Mouse (Mus musculus): ENCODE results near the gene Cyp2t4.
A peak's percentile ranks its signal among the peaks of the same experiment; 100 is the strongest.

Cyp2t4 gene

DNA sequence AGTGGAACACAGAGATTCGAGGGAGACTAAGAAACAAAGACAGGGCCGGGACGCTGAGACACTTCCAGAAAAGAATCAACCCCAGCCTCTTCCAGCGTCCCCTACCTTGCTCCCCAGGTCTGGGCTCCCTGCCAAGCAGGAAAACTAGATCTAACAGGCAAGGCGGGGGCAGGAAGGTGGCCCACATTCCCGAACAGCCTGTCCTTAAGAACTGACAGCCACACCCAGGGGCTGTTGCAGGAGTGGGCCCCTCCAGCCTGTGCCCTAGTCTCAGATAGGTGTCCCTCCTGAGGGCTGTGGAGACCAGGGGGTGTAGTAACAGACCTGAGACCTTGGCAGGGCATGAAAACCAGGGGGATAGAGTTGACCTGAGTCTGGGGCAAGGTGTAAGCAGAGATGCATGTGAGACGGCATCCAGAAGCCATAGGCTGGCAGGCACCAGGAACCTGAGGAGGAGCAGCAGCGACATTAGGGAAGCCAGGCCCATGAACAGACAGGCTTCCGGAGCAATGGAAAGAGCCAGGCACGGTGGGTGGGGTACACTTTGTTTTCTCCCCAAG lies at the start of gene Cyp2t4:
Cyp2t4 (plus strand) TSS at position 510 of the 560 bp plus-strand sequence.
- DNase-seq (ENCODE audit: low spot score in 2 of 2), result no peak

DNA sequence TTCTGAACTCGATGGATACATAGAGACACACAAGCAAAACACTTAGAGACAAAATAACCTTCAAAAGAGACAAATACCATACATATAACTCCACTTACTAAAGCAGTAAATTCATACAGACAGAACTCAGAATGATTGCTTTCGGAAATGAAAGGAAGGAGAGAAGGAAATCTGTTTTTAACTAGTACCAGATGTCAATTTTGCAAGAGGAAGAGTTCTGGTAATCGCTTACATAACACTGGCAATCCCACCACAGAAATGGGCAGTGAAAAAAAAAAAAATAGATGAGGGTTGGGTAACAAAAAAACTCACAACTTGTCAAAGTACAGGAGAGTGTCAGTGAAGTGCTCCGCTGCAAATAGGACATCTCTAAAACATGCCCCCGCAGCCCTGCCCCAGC lies 48.6 kb upstream of the Cyp2t4 start:
- no peak for DNase-seq (ENCODE audit: low spot score in 2 of 2)

DNA sequence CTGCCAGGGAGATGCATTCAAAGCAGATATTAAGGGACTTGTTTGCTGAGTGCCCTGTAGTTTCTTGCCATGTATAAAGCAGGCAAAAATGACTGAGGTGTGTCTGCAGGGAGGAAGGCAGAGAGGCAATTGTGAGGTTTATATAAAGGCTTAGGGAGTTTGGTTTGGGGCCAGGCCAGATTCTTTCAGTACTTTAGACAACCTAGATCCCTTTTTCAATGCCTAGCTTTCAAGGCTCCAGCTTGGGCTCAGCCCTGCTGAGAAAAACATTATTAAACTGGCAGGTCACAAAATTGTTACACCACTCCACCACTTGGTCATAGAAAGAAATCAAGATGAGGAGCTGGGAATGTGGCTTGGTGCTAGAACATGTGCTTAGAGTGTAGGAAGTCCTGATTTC lies 43.2 kb upstream of the Cyp2t4 start:
- DNase-seq (ENCODE audit: low spot score in 2 of 2), result no peak

DNA sequence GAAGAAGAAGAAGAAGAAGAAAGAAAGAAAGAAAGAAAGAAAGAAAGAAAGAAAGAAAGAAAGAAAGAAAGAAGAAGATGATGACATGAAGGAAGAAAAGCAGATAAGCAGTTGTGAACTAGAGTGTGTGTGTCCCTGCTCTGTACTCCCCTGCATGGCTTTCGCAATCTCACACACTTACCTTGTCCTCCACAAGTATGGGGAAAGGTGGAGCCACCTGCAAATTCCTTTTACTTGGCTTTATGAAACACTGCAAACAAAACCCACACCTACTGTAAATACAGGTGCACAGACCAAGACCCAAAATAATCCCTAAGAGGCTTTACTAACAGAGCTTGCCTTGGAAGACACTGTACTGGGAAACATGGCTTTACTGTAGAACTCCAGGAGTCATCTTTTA lies 42.5 kb upstream of the Cyp2t4 start:
- DNase-seq (ENCODE audit: low spot score in 2 of 2), result no peak

DNA sequence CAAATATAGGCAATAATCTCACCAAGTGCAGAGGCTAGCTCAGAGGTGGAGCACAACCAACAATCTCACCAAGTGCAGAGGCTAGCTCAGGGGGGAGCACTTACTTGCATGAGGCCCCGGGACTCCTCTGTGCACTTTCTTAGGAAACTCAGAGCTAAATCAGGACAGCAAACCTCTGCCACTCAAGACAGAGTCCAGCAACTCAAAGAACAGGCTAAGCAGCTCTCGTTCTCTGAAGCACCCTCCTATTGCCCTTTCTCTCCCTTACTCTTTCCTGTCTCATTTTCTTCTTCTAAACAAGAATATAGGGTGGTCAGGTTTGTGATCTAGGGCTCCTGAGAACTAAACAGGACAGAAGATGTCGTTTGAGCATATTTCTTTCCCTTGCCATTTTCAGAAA lies 41.5 kb upstream of the Cyp2t4 start:
- DNase-seq (ENCODE audit: low spot score in 2 of 2), result no peak

DNA sequence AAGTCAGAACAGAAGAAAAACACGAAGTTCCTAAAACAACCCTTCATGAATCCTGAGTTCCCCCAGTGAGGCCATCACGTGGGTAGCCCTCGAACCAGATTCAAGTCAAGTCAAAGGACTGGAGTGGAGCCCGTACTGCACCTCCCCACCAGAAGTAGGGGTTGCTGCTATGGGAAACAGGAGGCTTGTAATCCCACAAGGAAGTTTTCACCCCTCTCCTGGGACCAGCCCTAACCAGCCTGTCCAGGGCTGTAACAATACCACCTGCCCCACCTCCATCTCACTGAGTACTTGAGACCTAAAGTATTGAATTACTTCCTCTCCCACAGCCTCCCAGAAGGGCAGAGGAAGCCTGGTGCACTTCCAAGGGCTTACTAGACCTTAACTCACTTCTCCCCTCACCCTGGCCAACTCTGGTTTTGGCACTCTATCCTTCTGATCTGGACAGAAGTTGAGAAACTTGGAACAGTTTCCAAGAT lies 35.4 kb upstream of the Cyp2t4 start:
- no peak for DNase-seq (ENCODE audit: low spot score in 2 of 2)

DNA sequence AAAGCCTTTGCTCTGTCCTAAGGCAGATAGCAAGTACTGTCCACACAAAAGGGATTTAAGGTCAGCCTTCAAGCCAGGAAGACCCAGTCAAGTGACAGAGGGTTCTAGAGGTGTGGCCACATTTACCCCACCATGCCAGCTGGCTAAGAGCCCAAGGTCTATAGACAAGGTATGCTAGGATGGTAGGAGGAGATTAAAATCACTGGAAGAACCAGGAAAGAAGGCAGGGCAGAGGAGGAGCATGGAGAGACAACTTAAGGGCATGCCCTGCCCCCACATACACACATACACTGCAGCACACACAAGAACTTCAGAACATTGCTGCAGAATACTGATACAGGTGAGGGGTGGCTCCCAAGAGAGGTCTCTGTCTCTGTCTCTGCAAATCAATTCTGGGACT lies 33.8 kb upstream of the Cyp2t4 start, which contains the start of gene Cyp2f2:
Cyp2f2 (plus strand) TSS at position 234 of the 400 bp plus-strand sequence.
- DNase-seq (ENCODE audit: low spot score in 2 of 2), result no peak

DNA sequence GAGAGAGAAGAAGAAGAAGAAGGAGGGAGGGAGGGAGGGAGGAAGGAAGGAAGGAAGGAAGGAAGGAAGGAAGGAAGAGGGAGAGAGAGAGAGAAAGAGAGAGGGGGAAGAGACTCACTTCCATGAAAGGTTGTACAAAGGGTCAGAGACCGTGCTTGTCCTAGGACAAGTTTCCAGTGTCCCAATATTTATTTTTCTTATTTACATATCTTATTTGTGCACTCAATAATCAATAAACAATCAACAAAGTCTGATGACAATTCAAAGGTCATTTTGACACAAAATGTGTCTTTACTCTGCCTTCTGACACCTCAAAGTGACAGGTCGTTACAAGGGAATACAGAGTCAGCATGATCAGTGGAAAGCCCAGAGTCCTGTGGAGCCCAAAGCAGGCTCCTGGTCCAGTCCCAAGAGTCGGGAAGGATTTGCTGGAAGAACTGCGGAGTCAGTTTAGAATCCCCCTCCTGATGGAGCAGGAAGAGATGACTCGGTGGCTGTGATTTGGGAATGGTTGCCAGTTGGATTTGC lies 29.1 kb upstream of the Cyp2t4 start:
- DNase-seq (ENCODE audit: low spot score in 2 of 2), result no peak

DNA sequence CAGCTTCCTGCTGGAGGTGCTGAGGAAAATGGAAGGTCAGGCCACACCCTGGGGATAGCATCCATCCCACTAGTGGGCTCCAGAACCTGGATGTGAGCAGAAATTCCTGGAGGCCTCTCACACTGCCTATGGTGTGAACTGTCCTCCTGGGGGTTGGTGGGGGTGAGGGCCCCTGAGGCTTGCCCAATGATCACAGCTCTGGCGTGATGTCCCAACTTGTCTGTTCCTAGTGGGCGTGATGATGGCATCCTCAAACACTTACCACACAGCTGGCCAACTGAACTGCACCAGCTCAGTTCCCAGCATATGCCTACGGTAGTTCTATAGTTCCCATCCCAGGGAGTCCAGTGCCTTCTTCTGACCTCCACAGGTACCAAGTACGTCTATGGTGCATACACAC lies 28.5 kb upstream of the Cyp2t4 start:
- no peak for DNase-seq (ENCODE audit: low spot score in 2 of 2)

DNA sequence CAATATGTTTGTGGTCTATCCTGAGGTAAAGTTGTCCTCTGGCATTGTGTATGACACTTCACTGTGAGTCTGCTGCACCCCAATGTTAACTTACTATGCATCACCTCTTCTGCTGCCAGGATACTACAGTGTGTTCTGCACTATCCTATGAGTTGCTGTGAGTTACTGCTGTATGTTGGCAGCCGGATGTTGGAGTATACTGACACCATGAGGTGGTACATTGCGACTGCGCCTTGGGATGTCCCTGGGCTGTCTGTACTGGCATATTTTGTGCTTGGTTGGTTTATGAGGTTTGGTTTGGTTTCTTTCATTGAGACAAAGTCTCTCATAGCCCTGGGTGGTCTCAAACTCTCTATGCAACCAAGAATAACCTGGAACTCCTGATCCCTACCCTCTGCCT lies 25.4 kb upstream of the Cyp2t4 start:
- peak in 1 of 2 experiments; percentile 57 for DNase-seq (ENCODE audit: low spot score in 2 of 2)

DNA sequence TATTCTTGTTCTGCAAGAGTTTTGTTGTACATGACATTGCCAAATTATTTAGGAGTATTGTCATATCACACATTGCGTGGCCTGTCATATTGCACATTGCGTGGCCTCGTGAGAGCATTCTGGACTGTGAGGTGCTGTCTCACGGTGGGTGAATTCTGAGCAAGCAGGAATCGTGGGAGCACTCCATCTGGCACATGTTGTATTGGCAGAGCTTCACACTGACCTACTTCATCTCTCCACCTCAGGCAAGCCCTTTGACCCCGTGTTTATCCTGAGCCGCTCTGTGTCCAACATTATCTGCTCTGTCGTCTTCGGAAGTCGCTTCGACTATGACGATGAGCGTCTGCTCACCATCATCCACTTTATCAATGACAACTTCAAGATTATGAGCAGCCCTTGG lies 24.6 kb upstream of the Cyp2t4 start:
- DNase-seq (ENCODE audit: low spot score in 2 of 2), result no peak

DNA sequence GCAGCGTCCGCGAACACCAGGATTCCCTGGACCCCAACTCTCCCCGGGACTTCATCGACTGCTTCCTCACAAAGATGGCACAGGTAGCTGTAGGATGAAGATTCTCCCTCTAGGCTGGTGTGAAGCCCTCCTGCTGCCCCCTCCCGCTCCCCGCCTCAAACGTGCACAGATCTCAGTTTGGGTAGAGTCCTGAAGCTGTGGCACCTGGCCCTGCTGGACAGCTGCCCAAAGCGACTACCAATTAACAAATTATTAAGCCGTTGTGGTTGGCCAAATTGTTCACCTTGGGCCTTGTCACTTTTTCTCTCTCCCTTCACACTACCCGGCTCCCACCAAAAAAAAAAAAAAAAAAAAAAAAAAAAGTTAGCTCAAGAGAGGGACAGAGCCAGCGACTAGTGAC lies 23.7 kb upstream of the Cyp2t4 start:
- DNase-seq (ENCODE audit: low spot score in 2 of 2), result no peak

DNA sequence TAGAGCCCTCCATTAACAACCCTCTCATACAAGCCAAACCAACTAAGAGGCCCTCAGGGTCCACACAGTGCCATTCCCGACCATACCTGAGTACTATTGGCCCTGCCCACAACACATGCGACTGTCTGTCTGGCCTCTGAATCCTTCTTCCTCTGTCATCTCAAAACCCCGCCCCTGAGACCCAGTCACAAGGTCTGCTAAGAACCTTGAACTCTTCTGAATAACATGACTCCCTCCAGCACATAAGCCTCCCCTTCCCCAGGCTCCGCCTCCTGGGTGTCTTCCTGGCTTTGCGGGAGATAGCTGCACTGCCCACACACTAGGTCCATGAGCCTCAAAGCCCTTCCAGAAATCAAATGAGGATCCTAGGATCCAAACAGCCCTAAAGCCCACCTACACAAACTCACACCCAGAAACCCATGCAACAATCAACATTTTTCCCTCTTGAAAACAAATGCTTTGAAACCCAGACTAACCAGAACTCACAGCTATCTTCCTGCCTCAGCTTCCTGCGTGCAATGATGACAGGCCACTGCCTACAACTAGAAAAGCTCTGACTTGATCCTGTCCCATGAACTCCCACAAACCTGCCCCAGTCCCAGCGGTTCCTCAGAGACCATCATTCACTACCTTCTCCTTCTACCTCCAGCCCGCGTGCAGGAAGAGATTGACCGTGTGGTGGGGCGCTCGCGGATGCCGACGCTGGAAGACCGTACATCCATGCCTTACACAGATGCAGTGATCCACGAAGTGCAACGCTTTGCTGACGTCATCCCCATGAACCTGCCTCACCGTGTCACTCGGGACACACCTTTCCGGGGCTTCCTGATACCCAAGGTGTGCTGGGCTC lies 22.8 kb upstream of the Cyp2t4 start:
- no peak for DNase-seq (ENCODE audit: low spot score in 2 of 2)

DNA sequence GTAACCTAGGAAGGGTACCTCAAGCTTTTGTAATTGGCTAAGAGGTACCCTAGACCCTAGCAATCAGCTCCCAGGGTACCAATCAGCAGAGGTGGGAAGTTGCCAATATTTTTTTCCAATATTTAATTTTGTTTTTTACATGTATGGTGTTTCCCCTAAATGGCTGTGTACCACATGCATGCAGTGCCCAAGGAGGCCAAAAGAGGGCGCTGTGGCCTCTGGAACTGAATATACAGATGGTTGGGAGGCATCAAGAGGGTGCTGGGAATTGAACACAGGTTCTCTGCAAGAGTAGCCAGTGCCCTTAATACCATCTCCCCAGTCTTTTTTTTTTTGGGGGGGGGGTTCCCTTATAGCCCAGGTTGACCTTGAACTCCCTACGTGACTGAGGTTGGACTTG lies 22.1 kb upstream of the Cyp2t4 start:
- no peak for DNase-seq (ENCODE audit: low spot score in 2 of 2)

DNA sequence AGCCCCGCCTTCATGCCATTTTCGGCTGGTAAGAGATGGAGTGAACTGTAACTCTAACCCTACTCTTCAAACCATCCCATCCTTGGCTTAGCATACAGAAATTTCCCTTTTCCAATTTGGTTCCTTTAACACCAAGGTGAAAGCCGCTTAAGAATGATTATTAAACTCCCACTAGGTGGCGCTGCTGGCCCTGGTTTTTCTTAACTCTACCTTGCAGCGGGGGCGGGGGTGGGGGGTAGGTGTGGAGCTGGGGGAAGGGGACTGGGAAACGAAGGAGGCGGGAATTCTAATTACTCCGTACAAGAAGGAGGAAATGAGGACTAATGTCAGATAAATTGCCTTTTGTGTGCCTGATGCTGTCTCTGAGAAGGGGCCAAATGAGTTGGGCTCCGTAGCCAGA lies 20.9 kb upstream of the Cyp2t4 start:
- DNase-seq (ENCODE audit: low spot score in 2 of 2), result peak in 1 of 2 experiments; percentile 44

DNA sequence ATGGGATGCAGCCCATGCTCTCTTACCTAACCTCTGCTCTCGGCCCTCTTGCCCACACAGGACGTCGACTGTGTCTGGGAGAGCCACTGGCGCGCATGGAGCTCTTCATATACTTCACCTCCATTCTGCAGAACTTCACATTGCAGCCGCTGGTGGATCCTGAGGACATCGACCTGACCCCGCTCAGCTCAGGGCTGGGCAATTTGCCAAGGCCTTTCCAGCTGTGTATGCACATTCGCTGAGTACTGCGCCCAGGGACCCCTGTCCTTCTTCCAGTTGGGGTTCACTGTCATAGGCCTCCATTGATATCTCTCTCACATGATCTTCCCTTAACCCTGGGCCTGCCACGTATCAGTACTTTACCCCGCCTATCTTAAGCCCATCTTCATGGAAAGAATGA lies 20.4 kb upstream of the Cyp2t4 start:
- DNase-seq (ENCODE audit: low spot score in 2 of 2), result no peak

DNA sequence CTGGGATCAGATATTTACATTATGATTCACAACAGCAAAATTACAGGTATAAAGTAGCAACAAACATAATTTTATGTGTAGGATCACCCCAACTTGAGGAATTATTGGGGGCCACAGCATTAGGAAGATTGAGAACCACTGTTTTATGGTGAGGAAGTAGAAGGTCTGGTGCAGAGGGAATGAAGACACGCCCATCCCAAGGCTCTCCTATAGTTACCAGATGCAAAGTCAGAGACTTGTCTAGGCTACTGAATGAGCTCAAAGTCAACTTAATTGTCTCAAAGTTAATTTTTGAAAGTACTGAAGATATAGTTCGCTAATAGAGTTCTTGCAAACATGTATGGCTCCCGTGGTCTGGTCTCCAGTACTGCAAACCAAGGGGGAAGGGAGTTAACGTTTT lies 19.8 kb upstream of the Cyp2t4 start:
- DNase-seq (ENCODE audit: low spot score in 2 of 2), result no peak

DNA sequence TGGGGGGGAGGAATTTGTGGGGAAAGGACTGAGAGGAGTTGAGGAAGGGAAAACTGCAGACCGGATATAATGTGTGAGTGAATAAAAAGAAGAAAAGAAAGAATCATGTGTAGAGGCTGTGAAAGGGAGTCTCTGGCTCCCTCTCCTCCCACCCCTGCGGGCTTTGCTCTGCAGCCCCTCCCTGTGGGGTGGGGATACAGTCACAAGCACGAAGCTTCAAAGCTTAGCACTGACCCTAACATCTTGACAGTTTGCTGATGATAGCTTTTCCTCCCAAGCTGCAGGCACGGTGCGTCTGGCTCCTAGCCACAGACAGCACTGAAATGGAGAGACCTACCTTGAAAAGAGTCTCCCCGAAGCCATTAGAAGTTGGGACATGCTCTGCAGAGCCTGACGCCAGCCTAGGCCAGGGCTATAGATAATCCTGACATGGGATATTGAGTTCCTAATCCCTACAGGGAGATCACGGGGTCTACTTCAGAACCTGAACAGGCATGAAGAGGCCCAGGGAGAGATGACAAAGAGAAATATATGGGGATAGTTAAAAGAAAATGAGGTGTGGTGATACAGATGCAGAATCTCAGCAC lies 17.0 kb upstream of the Cyp2t4 start:
- DNase-seq (ENCODE audit: low spot score in 2 of 2), result no peak

DNA sequence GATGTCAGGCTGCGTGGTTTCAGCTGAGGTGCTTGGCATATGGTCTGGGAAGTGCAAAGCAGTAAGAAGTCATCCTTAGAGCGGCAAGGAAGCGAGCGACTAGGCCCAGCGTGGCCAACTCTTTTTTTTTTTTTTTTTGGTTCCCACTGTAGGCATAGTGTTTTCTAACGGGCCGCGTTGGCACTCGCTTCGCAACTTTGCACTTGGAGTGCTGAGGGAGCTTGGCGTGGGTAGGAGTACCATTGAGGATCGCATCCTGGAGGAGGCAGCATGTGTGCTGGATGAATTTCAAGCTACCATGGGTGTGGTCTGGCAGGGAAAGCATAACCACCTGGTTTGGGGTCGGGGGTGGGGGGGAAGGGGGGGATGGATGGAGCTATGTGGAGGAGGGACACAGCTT lies 2.5 kb downstream of the Cyp2t4 start:
- DNase-seq (ENCODE audit: low spot score in 2 of 2), result peak in 1 of 2 experiments; percentile 75

DNA sequence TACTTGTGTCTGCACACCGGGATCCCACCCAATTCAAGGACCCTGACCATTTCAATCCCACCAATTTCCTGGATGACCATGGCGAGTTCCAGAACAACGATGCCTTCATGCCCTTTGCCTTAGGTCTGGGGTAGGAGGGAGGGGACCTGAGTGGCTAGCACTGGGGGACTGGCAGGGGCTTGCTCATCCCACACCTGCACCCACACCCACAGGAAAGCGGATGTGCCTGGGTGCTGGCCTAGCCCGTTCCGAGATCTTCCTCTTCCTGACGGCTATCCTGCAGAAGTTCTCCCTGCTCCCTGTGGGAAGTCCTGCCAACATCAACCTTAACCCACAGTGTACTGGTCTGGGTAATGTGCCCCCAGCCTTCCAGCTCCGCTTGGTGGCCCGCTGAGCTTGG lies 4.7 kb downstream of the Cyp2t4 start:
- DNase-seq (ENCODE audit: low spot score in 2 of 2), result no peak

DNA sequence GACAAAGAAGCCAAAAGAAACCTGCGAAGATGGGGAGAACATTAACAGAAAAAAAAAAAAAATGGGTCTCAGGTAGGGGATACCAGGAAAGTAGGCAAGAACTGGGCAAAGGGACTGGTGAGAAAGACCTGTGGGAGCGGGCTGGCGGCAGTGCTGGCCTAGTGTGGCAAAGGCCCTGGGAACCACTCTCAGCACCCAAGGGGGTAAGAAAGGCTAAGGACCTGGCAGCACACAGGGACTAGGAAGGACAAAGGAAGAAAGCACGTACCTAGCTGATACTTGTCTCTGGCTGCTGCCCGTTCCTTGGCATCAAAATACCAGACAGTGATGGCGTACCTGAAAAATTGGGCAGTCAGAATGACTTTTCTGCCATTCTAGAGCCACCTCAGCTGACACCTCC lies 5.7 kb downstream of the Cyp2t4 start:
- DNase-seq (ENCODE audit: low spot score in 2 of 2), result no peak

DNA sequence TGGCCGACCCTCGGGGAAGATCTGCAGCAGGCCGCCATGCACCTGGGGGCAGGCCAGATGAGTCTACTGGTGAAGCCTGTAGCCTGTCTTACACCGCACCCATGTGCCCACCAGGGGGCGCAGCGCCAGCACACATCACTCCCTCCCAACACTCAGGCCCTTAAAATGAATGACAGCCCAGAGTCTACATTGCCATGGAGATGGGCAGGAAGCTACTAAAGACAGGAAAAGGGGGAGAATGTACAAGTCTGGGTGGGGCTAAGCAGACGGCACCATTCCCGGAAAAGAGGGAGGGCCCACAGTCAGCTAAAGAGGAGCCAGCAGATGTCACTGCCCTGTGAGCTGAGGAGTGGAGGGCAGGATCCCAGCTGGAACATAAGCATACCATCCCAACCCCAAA lies 6.4 kb downstream of the Cyp2t4 start:
- peak; percentile 80 to 88 for DNase-seq (ENCODE audit: low spot score in 2 of 2)

DNA sequence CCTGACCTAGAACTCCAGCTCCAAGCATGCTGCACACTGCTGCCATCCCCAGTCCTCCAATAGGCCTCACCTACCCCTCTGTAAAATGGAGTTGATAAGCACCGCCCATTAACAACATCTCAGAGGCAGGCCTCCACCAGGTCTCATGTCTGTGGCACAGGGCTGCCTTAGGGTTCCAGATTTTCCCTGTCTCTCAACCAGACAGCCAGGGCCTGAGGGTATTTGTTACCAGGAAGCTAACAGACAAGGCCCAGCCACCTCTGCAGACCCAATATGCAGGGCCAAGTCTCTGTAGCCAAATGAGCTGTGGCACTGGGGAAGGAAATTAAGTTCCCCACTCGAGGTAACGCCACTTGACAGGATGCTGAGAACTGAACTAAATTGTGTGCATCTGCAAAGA lies 7.4 kb downstream of the Cyp2t4 start:
- no peak for DNase-seq (ENCODE audit: low spot score in 2 of 2)
